Mouse (Mus musculus) heart, embryonic 16.5 days (tissue): ENCODE results near the gene Snrpn. TPM values are rescaled to one million over a fixed set of nuclear protein-coding genes. Genes with fewer than 3 reads are reported as not detected.
A peak's percentile ranks its signal among the peaks of the same experiment; 100 is the strongest.

ENCODE experiments used
- ATAC-seq: fragments of 200-750 bp; cut with Nextera tagmentation; replicated peaks from 2 replicates; pipeline ENCODE4 v1.8.0; 2017; ENCODE audit warnings: moderate number of reproducible peaks; ENCODE audit not compliant: insufficient read depth, low FRiP score; ENCODE audit errors: extremely low read depth
- H3K27ac ChIP-seq: fragments of 300-500 bp; sonication (generic); 2 replicates; pipeline ENCODE4 v1.5.1; 2014; ENCODE audit warnings: mild to moderate bottlenecking, low read length, control low read depth, moderate library complexity
- H3K27me3 ChIP-seq: fragments of 300-500 bp; sonication (generic); 2 replicates; pipeline ENCODE4 v1.6.1; 2014; ENCODE audit warnings: low read length, mixed read lengths; ENCODE audit not compliant: control insufficient read depth, insufficient read depth
- H3K36me3 ChIP-seq: fragments of 300-500 bp; sonication (generic); 2 replicates; pipeline ENCODE4 v1.6.1; 2014; ENCODE audit not compliant: control insufficient read depth, insufficient read depth
- H3K4me1 ChIP-seq: fragments of 300-500 bp; sonication (generic); 2 replicates; pipeline ENCODE4 v1.6.1; 2014; ENCODE audit warnings: low read length, mixed read lengths; ENCODE audit not compliant: control insufficient read depth, insufficient read depth
- H3K4me2 ChIP-seq: fragments of 300-500 bp; sonication (generic); 2 replicates; pipeline ENCODE4 v1.6.1; 2014; ENCODE audit warnings: low read depth, mild to moderate bottlenecking, control low read depth, low read length
- H3K4me3 ChIP-seq: fragments of 300-500 bp; sonication (generic); 2 replicates; pipeline ENCODE4 v1.5.1; 2014; ENCODE audit warnings: mild to moderate bottlenecking, control low read depth, low read length
- H3K9ac ChIP-seq: fragments of 300-500 bp; sonication (generic); 2 replicates; pipeline ENCODE4 v1.6.1; 2014; ENCODE audit warnings: low read length, control low read depth
- H3K9me3 ChIP-seq: fragments of 300-500 bp; sonication (generic); replicated peaks from 2 replicates; pipeline ENCODE4 v1.6.1; 2016; ENCODE audit warnings: low read length; ENCODE audit not compliant: control insufficient read depth
- WGBS: fragments of 180-500 bp; shearing (Covaris S2); extraction: QIAGEN DNeasy Blood & Tissue Kit; methylation state at CpG from one replicate; pipeline ENCODE4 v1.1.7; 2014; 5-methylcytosine and 5-hydroxymethylcytosine counted together
- polyA plus RNA-seq: library from polyadenylated mRNA; unstranded; fragments of >200 nt; fragmentation: Nextera tagmentation; extraction: Ambion mirVana; gene quantifications from 2 replicates; pipeline ENCODE4 v1.2.1, GENCODE M21; 2015

Gene Snrpn
- polyA plus RNA-seq, 1 experiment from 2014 or later = 49.3 TPM

- Histone ChIP-seq H3K36me3 (no peaks in the 10 kb centered on the region), H3K9ac (no peak overlapping the region), H3K27ac (no peak overlapping the region), H3K4me3 (no peak overlapping the region), H3K4me2 (no peak overlapping the region), H3K27me3 (no peaks in the 10 kb centered on the region), H3K4me1 (no peaks in the 10 kb centered on the region), H3K9me3 (no peaks in the 10 kb centered on the region)
- ATAC-seq = no peak
- 67% methylated on average over 3 of the region's 3 CpGs for WGBS
These were observed 126.8 kb downstream of the Snrpn start for GRCm38 (mm10) chr7:60013186-60013585.

- Histone ChIP-seq H3K4me1 (no peaks in the 10 kb centered on the region), H3K9me3 (peaks cover 7% of the 10 kb centered on the region; the same call in 1 of the 2 replicates), H3K27me3 (no peaks in the 10 kb centered on the region), H3K9ac (no peak overlapping the region), H3K4me3 (no peak overlapping the region), H3K27ac (no peak overlapping the region), H3K4me2 (no peak overlapping the region), H3K36me3 (no peaks in the 10 kb centered on the region)
- 34% methylated on average over 3 of the region's 3 CpGs for WGBS
- no peak for ATAC-seq
These were observed 132.2 kb downstream of the Snrpn start for GRCm38 (mm10) chr7:60007727-60008360.

- no peak overlapping the region for H3K4me3 ChIP-seq
- ATAC-seq = no peak
- H3K27ac ChIP-seq = no peak overlapping the region
- WGBS = 59% methylated on average over 2 of the region's 2 CpGs
- H3K9ac ChIP-seq = no peak overlapping the region
- H3K36me3 ChIP-seq = no peaks in the 10 kb centered on the region
- no peak overlapping the region for H3K4me2 ChIP-seq
- H3K9me3 ChIP-seq = peaks cover 9% of the 10 kb centered on the region; the same call in 1 of the 2 replicates
- H3K27me3 ChIP-seq = no peaks in the 10 kb centered on the region
- H3K4me1 ChIP-seq = no peaks in the 10 kb centered on the region
These were observed 133.8 kb downstream of the Snrpn start for GRCm38 (mm10) chr7:60006262-60006661.

GRCm38 (mm10) chr7:60004606-60005330 lies 135.3 kb downstream of the Snrpn start, which contains the start of the genes Snurf and Gm38393:
TSS of gene Snurf (minus strand) at chr7:60005049.
TSS of gene Gm38393 (minus strand) at chr7:60005064.
- peaks cover 9% of the 10 kb centered on the region; the same call in 1 of the 2 replicates for H3K9me3 ChIP-seq
- H3K9ac ChIP-seq = peak within 1 kb of the TSS; percentile 61
- H3K27ac ChIP-seq = peak within 1 kb of the TSS; percentile 39; the same call in 1 of the 2 replicates
- no peaks in the 10 kb centered on the region for H3K27me3 ChIP-seq
- no peaks in the 10 kb centered on the region for H3K4me1 ChIP-seq
- WGBS = 53% methylated on average over 30 of the region's 30 CpGs
- peak; percentile 54; the same call in 1 of the 2 replicates for ATAC-seq
- H3K4me2 ChIP-seq = peak within 1 kb of the TSS; percentile 62
- H3K36me3 ChIP-seq = no peaks in the 10 kb centered on the region
- H3K4me3 ChIP-seq = peak within 1 kb of the TSS; percentile 67

- ATAC-seq = peak; percentile 78
These were observed 136.0 kb downstream of the Snrpn start for GRCm38 (mm10) chr7:60003921-60004605.

GRCm38 (mm10) chr7:60003006-60003865 lies 136.8 kb downstream of the Snrpn start:
- peak overlapping the region; percentile 67 for H3K4me3 ChIP-seq
- H3K4me1 ChIP-seq = no peaks in the 10 kb centered on the region
- H3K9me3 ChIP-seq = peaks cover 9% of the 10 kb centered on the region; the same call in 1 of the 2 replicates
- WGBS = 55% methylated on average over 12 of the region's 12 CpGs
- peak overlapping the region; percentile 62 for H3K4me2 ChIP-seq
- no peak overlapping the region for H3K27ac ChIP-seq
- ATAC-seq = no peak
- no peaks in the 10 kb centered on the region for H3K27me3 ChIP-seq
- H3K36me3 ChIP-seq = no peaks in the 10 kb centered on the region
- H3K9ac ChIP-seq = no peak overlapping the region; the same call in 1 of the 2 replicates

More at GRCm38 (mm10) chr7:60003921-60004605, 136.0 kb downstream of the Snrpn start:
- H3K9me3 ChIP-seq = peaks cover 9% of the 10 kb centered on the region; the same call in 1 of the 2 replicates
- no peaks in the 10 kb centered on the region for H3K27me3 ChIP-seq
- H3K4me3 ChIP-seq = peak overlapping the region; percentile 67
- peak overlapping the region; percentile 61 for H3K9ac ChIP-seq
- H3K4me2 ChIP-seq = peak overlapping the region; percentile 62
- WGBS = 50% methylated on average over 22 of the region's 22 CpGs
- H3K4me1 ChIP-seq = no peaks in the 10 kb centered on the region
- H3K27ac ChIP-seq = no peak overlapping the region
- H3K36me3 ChIP-seq = no peaks in the 10 kb centered on the region

- Histone ChIP-seq H3K9ac (no peak overlapping the region), H3K36me3 (no peaks in the 10 kb centered on the region), H3K27me3 (no peaks in the 10 kb centered on the region), H3K9me3 (no peaks in the 10 kb centered on the region), H3K27ac (no peak overlapping the region), H3K4me2 (no peak overlapping the region), H3K4me3 (no peak overlapping the region), H3K4me1 (no peaks in the 10 kb centered on the region)
- WGBS = 60% methylated on average over 1 of the region's 1 CpGs
- ATAC-seq = no peak
These were observed 161.4 kb downstream of the Snrpn start for GRCm38 (mm10) chr7:59978646-59979045.
